Mouse (Mus musculus) forebrain, postnatal 0 days (tissue): ENCODE measurements at regions not wholly inside any gene's neighbourhood (a gene's known extent, or its start where the extent isn't known, plus 50 kb on each side); places are given as distances from the start of the nearest gene placed in this dataset.

Experiments used
- ATAC-seq: fragments of 200-750 bp; cut with Nextera tagmentation; 2 replicates; pipeline ENCODE4 v1.8.0; 2017; ENCODE audit warnings: mild to moderate bottlenecking, moderate library complexity
- DNase-seq: peaks from one replicate; pipeline ENCODE4 v3.0.0-alpha.2; 2015
- H3K27ac ChIP-seq: fragments of 300-500 bp; sonication (generic); 2 replicates; pipeline ENCODE4 v1.5.1; 2014; ENCODE audit warnings: low read depth, mild to moderate bottlenecking, antibody characterized with exemption, low read length, moderate library complexity, mixed read lengths
- H3K27me3 ChIP-seq: fragments of 300-500 bp; sonication (generic); 2 replicates; pipeline ENCODE4 v1.6.1; 2014; ENCODE audit warnings: mild to moderate bottlenecking, low read length, mixed read lengths; ENCODE audit not compliant: insufficient read depth
- H3K36me3 ChIP-seq: fragments of 300-500 bp; sonication (generic); 2 replicates; pipeline ENCODE4 v1.6.1; 2014; ENCODE audit warnings: mild to moderate bottlenecking, moderate library complexity; ENCODE audit not compliant: insufficient read depth
- H3K4me1 ChIP-seq: fragments of 300-500 bp; sonication (generic); 2 replicates; pipeline ENCODE4 v1.6.1; 2014; ENCODE audit warnings: antibody characterized with exemption; ENCODE audit not compliant: insufficient read depth
- H3K4me2 ChIP-seq: fragments of 300-500 bp; sonication (generic); 2 replicates; pipeline ENCODE4 v1.6.1; 2014; ENCODE audit warnings: low read depth, mild to moderate bottlenecking, moderate library complexity
- H3K4me3 ChIP-seq: fragments of 300-500 bp; sonication (generic); 2 replicates; pipeline ENCODE4 v1.5.1; 2014; ENCODE audit warnings: low read depth, low read length, mixed read lengths
- H3K9ac ChIP-seq: fragments of 300-500 bp; sonication (generic); 2 replicates; pipeline ENCODE4 v1.6.1; 2014; ENCODE audit warnings: mild to moderate bottlenecking
- H3K9me3 ChIP-seq: fragments of 300-500 bp; sonication (generic); 2 replicates; pipeline ENCODE4 v1.6.1; 2016; ENCODE audit warnings: low read length
- CTCF ChIP-seq: sonication (generic); IDR thresholded peaks from 2 replicates; pipeline ENCODE4 v1.5.1; 2016; ENCODE audit warnings: antibody characterized with exemption, control low read depth, low read depth
- WGBS: fragments of 180-500 bp; shearing (Covaris S2); extraction: QIAGEN DNeasy Blood & Tissue Kit; methylation state at CpG from one replicate; pipeline ENCODE4 v1.1.7; 2014; 5-methylcytosine and 5-hydroxymethylcytosine counted together

GRCm38 (mm10) chr10:92296303-92296702 lies 425.9 kb downstream of the Nedd1 start:
- Histone ChIP-seq H3K4me2 (peak overlapping the region; percentile 1; the same call in 1 of the 2 replicates), H3K9me3 (no peaks in the 10 kb centered on the region), H3K4me1 (no peaks in the 10 kb centered on the region; the same call in 1 of the 2 replicates), H3K9ac (0 out of 2 replicates have a peak overlapping the region, but pooled peaks have one; percentile 10), H3K4me3 (no peak overlapping the region), H3K27ac (no peak overlapping the region), H3K27me3 (no peaks in the 10 kb centered on the region), H3K36me3 (no peaks in the 10 kb centered on the region)
- WGBS, result 15% methylated on average over 9 of the region's 9 CpGs
- no peak for ATAC-seq
- TF ChIP-seq CTCF, result no peak
- peak; percentile 23 for DNase-seq

DNA sequence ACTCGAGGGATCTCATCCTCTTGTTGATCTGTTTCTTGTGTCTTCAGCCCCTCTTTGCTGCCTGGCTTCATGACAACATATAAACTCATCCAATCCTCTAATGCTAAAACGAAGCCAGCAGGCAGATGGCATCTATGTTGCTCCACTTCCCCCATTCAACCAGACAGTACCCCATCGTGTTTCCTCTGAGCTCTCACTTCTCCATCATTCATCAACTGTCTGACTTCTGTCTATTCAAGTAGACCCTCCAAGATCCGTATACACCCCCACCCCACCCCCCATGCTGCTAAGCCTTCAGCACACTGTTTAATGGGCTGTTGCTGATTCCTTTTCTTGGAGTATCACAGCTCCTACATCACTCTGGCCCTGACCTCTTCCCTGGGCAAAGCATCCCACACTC lies 429.0 kb downstream of the Nedd1 start:
- no peak overlapping the region for H3K9ac ChIP-seq
- no peaks in the 10 kb centered on the region for H3K36me3 ChIP-seq
- DNase-seq, result no peak
- no peaks in the 10 kb centered on the region; the same call in 1 of the 2 replicates for H3K27me3 ChIP-seq
- no peaks in the 10 kb centered on the region for H3K9me3 ChIP-seq
- no peak for TF ChIP-seq CTCF
- ATAC-seq, result no peak
- no peak overlapping the region for H3K4me3 ChIP-seq
- no peak overlapping the region for H3K4me2 ChIP-seq
- WGBS, result 48% methylated on average over 4 of the region's 4 CpGs
- no peak overlapping the region for H3K27ac ChIP-seq
- no peaks in the 10 kb centered on the region; the same call in 1 of the 2 replicates for H3K4me1 ChIP-seq

DNA sequence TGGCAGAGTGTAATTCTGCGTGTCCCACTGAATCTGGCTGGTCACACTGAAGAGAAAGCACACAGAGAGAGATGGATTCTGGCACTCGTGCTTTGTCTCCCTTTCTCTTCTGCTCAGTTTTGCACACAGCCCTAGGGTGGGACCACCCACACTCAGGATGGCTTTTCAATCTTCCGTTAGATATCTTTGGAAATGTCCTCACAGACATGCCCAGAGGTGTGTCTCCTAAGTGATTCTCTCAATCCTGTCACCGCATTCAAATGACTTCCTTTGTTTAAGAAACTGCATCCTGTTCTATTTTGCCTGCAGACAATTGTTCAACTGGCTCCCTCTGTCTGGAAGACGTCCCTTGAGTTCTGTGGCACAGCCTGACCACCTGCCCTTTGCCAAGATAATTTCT lies 433.0 kb downstream of the Nedd1 start:
- no peaks in the 10 kb centered on the region for H3K36me3 ChIP-seq
- H3K27me3 ChIP-seq, result no peaks in the 10 kb centered on the region; the same call in 1 of the 2 replicates
- H3K9me3 ChIP-seq, result no peaks in the 10 kb centered on the region
- H3K4me2 ChIP-seq, result no peak overlapping the region
- WGBS, result 52% methylated on average over 5 of the region's 5 CpGs
- ATAC-seq (no peak), DNase-seq (no peak)
- no peak overlapping the region for H3K9ac ChIP-seq
- no peak overlapping the region for H3K4me3 ChIP-seq
- no peaks in the 10 kb centered on the region for H3K4me1 ChIP-seq
- no peak for TF ChIP-seq CTCF
- no peak overlapping the region for H3K27ac ChIP-seq

GRCm38 (mm10) chr10:92284231-92284630 lies 438.0 kb downstream of the Nedd1 start:
- Histone ChIP-seq H3K36me3 (no peaks in the 10 kb centered on the region), H3K4me2 (no peak overlapping the region), H3K4me1 (no peaks in the 10 kb centered on the region), H3K9me3 (no peaks in the 10 kb centered on the region), H3K27me3 (no peaks in the 10 kb centered on the region), H3K27ac (no peak overlapping the region), H3K9ac (no peak overlapping the region), H3K4me3 (no peak overlapping the region)
- WGBS, result 59% methylated on average over 4 of the region's 4 CpGs
- ATAC-seq (no peak), DNase-seq (no peak)
- TF ChIP-seq CTCF, result no peak

GRCm38 (mm10) chr10:92277981-92278380 lies 444.2 kb downstream of the Nedd1 start:
- WGBS, result 85% methylated on average over 2 of the region's 2 CpGs
- Histone ChIP-seq H3K27ac (no peak overlapping the region), H3K27me3 (no peaks in the 10 kb centered on the region), H3K9ac (no peak overlapping the region), H3K4me1 (no peaks in the 10 kb centered on the region), H3K36me3 (no peaks in the 10 kb centered on the region), H3K4me3 (no peak overlapping the region), H3K9me3 (no peaks in the 10 kb centered on the region), H3K4me2 (no peak overlapping the region)
- no peak for ATAC-seq
- TF ChIP-seq CTCF, result no peak
- DNase-seq, result no peak

GRCm38 (mm10) chr10:92257815-92258214 lies 464.4 kb downstream of the Nedd1 start:
- Histone ChIP-seq H3K27ac (no peak overlapping the region), H3K36me3 (no peaks in the 10 kb centered on the region), H3K27me3 (no peaks in the 10 kb centered on the region), H3K4me3 (no peak overlapping the region), H3K9me3 (no peaks in the 10 kb centered on the region), H3K9ac (no peak overlapping the region), H3K4me2 (no peak overlapping the region), H3K4me1 (no peaks in the 10 kb centered on the region)
- no peak for DNase-seq
- ATAC-seq, result no peak
- no peak for TF ChIP-seq CTCF
- 67% methylated on average over 3 of the region's 3 CpGs for WGBS

DNA sequence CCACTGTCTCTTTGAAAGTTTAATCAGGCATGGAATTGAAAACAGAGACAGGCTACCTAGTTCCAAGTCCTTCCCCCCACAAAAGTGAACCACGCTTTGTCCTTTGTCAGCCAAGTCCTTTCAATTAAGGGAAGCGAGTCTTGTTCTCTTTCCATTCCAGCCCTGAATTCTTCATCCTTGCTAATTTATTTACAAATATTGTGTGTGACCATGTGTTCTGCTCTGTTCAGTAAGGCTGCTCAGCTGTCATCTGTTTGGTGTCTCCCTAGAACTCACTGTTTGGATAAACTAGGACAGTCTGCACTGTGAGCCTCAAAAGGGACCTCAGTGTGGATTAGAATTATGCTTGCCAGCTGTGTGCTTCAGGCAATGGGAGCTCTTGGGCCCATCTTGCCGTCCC lies 473.6 kb downstream of the Nedd1 start:
- peak; percentile 38 for DNase-seq
- H3K27me3 ChIP-seq, result no peaks in the 10 kb centered on the region
- no peak for TF ChIP-seq CTCF
- no peaks in the 10 kb centered on the region for H3K9me3 ChIP-seq
- peak; percentile 63; the same call in 1 of the 2 replicates for ATAC-seq
- no peaks in the 10 kb centered on the region for H3K4me1 ChIP-seq
- no peak overlapping the region for H3K4me3 ChIP-seq
- H3K36me3 ChIP-seq, result no peaks in the 10 kb centered on the region
- no peak overlapping the region for H3K9ac ChIP-seq
- H3K27ac ChIP-seq, result no peak overlapping the region
- 18% methylated on average over 3 of the region's 3 CpGs for WGBS
- H3K4me2 ChIP-seq, result no peak overlapping the region

DNA sequence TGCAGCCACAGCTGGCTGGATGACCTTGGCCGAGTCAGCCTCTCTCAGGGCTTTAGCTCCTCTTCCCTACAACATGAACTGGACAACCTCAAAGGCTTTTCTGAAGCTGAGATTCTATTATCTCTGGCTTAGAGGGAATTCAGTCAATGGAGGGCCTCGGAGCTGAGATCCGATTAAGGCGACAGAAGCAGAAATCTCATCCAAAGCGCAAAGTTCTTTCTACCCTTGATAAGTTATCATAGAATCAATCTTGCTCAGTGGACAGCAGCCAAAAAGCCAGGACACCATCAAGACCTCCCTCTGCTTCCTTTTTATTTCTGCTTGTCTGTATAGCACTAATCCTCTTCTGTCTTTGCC lies 474.8 kb downstream of the Nedd1 start:
- ATAC-seq, result no peak
- Histone ChIP-seq H3K4me2 (no peak overlapping the region), H3K9ac (no peak overlapping the region), H3K4me3 (no peak overlapping the region), H3K27ac (no peak overlapping the region), H3K9me3 (no peaks in the 10 kb centered on the region), H3K4me1 (no peaks in the 10 kb centered on the region), H3K36me3 (no peaks in the 10 kb centered on the region), H3K27me3 (no peaks in the 10 kb centered on the region)
- no peak for TF ChIP-seq CTCF
- no peak for DNase-seq
- 11% methylated on average over 5 of the region's 5 CpGs for WGBS
